Mouse (Mus musculus) hindbrain, embryonic 14.5 days (tissue): Measurements from ENCODE around the gene Exoc3l4. TPM values are rescaled to one million over a fixed set of nuclear protein-coding genes. Genes with fewer than 3 reads are reported as not detected.
A peak's percentile ranks its signal among the peaks of the same experiment; 100 is the strongest.

Experiments used
- ATAC-seq: fragments of 200-750 bp; cut with Nextera tagmentation; 2 replicates; pipeline ENCODE4 v1.8.0; 2017; ENCODE audit warnings: moderate number of reproducible peaks, mild to moderate bottlenecking, moderate TSS enrichment, moderate library complexity; ENCODE audit not compliant: low FRiP score
- DNase-seq: peaks from one replicate; pipeline ENCODE4 v3.0.0-alpha.2; 2015; ENCODE audit warnings: low spot score
- H3K27ac ChIP-seq: fragments of 300-500 bp; sonication (generic); 2 replicates; pipeline ENCODE4 v1.5.1; 2014; ENCODE audit warnings: mild to moderate bottlenecking, moderate library complexity
- H3K27me3 ChIP-seq: fragments of 300-500 bp; sonication (generic); 2 replicates; pipeline ENCODE4 v1.6.1; 2014; ENCODE audit warnings: mild to moderate bottlenecking, low read length, mixed read lengths; ENCODE audit not compliant: control insufficient read depth, insufficient read depth
- H3K36me3 ChIP-seq: fragments of 300-500 bp; sonication (generic); replicated peaks from 2 replicates; pipeline ENCODE4 v1.6.1; 2014; ENCODE audit not compliant: control insufficient read depth, insufficient read depth
- H3K4me1 ChIP-seq: fragments of 300-500 bp; sonication (generic); replicated peaks from 2 replicates; pipeline ENCODE4 v1.6.1; 2014; ENCODE audit warnings: antibody characterized with exemption, low read length, mixed read lengths; ENCODE audit not compliant: control insufficient read depth, insufficient read depth
- H3K4me2 ChIP-seq: fragments of 300-500 bp; sonication (generic); replicated peaks from 2 replicates; pipeline ENCODE4 v1.6.1; 2014; ENCODE audit warnings: mild to moderate bottlenecking, moderate library complexity
- H3K4me3 ChIP-seq: fragments of 300-500 bp; sonication (generic); replicated peaks from 2 replicates; pipeline ENCODE4 v1.5.1; 2014; ENCODE audit warnings: mild to moderate bottlenecking, low read length
- H3K9ac ChIP-seq: fragments of 300-500 bp; sonication (generic); 2 replicates; pipeline ENCODE4 v1.6.1; 2014
- H3K9me3 ChIP-seq: fragments of 300-500 bp; sonication (generic); 2 replicates; pipeline ENCODE4 v1.6.1; 2016; ENCODE audit warnings: low read length; ENCODE audit not compliant: control insufficient read depth
- WGBS: fragments of 180-500 bp; shearing (Covaris S2); extraction: QIAGEN DNeasy Blood & Tissue Kit; methylation state at CpG from one replicate; pipeline ENCODE4 v1.1.7; 2014; 5-methylcytosine and 5-hydroxymethylcytosine counted together
- polyA plus RNA-seq: library from polyadenylated mRNA; unstranded; fragments of >200 nt; fragmentation: Nextera tagmentation; extraction: Ambion mirVana; gene quantifications from 2 replicates; pipeline ENCODE4 v1.2.1, GENCODE M21; 2014

The Exoc3l4 gene
- 1.7 and 1.8 TPM in 2 replicates for polyA plus RNA-seq

- no peak within 1 kb of the TSS for H3K27ac ChIP-seq
- WGBS: 5% methylated on average over 17 of the region's 17 CpGs
- H3K4me1 ChIP-seq: peaks cover 5% of the 10 kb centered on the region; the same call in 1 of the 2 replicates
- no peak within 1 kb of the TSS for H3K4me3 ChIP-seq
- peaks cover 25% of the 10 kb centered on the region for H3K27me3 ChIP-seq
- ATAC-seq (0 out of 2 replicates have a peak, but pooled peaks have one; percentile 4), DNase-seq (peak; percentile 47)
- H3K9ac ChIP-seq: peak within 1 kb of the TSS; percentile 5; the same call in 1 of the 2 replicates
- H3K9me3 ChIP-seq: no peaks in the 10 kb centered on the region
- H3K36me3 ChIP-seq: no peaks in the 10 kb centered on the region
- peak within 1 kb of the TSS; percentile 37 for H3K4me2 ChIP-seq
Observed at GRCm38 (mm10) chr12:111416921-111417779, at the start of gene Exoc3l4. Gene Exoc3l4, plus strand, starts transcription at chr12:111417017.

- H3K9me3 ChIP-seq: no peaks in the 10 kb centered on the region
- no peaks in the 10 kb centered on the region for H3K27me3 ChIP-seq
- no peaks in the 10 kb centered on the region for H3K36me3 ChIP-seq
- ATAC-seq: no peak
- no peak for DNase-seq
- 90% methylated on average over 7 of the region's 7 CpGs for WGBS
- H3K27ac ChIP-seq: no peak overlapping the region
- no peaks in the 10 kb centered on the region; the same call in 1 of the 2 replicates for H3K4me1 ChIP-seq
- H3K4me2 ChIP-seq: no peak overlapping the region
- H3K4me3 ChIP-seq: no peak overlapping the region
- no peak overlapping the region for H3K9ac ChIP-seq
Observed at GRCm38 (mm10) chr12:111367065-111367464, 49.8 kb upstream of the Exoc3l4 start.

- WGBS: 56% methylated on average over 4 of the region's 4 CpGs
- H3K4me1 ChIP-seq: peaks cover 12% of the 10 kb centered on the region; the same call in 1 of the 2 replicates
- ATAC-seq: no peak
Observed at GRCm38 (mm10) chr12:111370249-111370648, 46.6 kb upstream of the Exoc3l4 start.

GRCm38 (mm10) chr12:111371905-111372304, 44.9 kb upstream of the Exoc3l4 start:
- Histone ChIP-seq H3K27me3 (no peaks in the 10 kb centered on the region), H3K36me3 (no peaks in the 10 kb centered on the region), H3K27ac (no peak overlapping the region), H3K4me1 (peaks cover 26% of the 10 kb centered on the region), H3K4me2 (no peak overlapping the region), H3K9ac (no peak overlapping the region), H3K4me3 (no peak overlapping the region), H3K9me3 (no peaks in the 10 kb centered on the region)
- DNase-seq: no peak
- WGBS: 83% methylated on average over 7 of the region's 7 CpGs
- ATAC-seq: no peak

More at GRCm38 (mm10) chr12:111370249-111370648, 46.6 kb upstream of the Exoc3l4 start:
- Histone ChIP-seq H3K4me2 (no peak overlapping the region), H3K36me3 (no peaks in the 10 kb centered on the region), H3K9me3 (no peaks in the 10 kb centered on the region), H3K9ac (no peak overlapping the region), H3K27me3 (no peaks in the 10 kb centered on the region), H3K4me3 (no peak overlapping the region), H3K27ac (no peak overlapping the region)
- no peak for DNase-seq

- Histone ChIP-seq H3K4me2 (no peak overlapping the region), H3K27ac (no peak overlapping the region), H3K9me3 (no peaks in the 10 kb centered on the region), H3K4me3 (no peak overlapping the region), H3K9ac (no peak overlapping the region), H3K4me1 (peaks cover 26% of the 10 kb centered on the region), H3K27me3 (no peaks in the 10 kb centered on the region), H3K36me3 (no peaks in the 10 kb centered on the region)
- ATAC-seq (no peak), DNase-seq (no peak)
- 72% methylated on average over 6 of the region's 6 CpGs for WGBS
Observed at GRCm38 (mm10) chr12:111373411-111373810, 43.4 kb upstream of the Exoc3l4 start.

- 84% methylated on average over 10 of the region's 10 CpGs for WGBS
- Histone ChIP-seq H3K9me3 (no peaks in the 10 kb centered on the region), H3K4me1 (peaks cover 26% of the 10 kb centered on the region), H3K4me3 (no peak overlapping the region), H3K36me3 (no peaks in the 10 kb centered on the region), H3K27me3 (no peaks in the 10 kb centered on the region), H3K27ac (no peak overlapping the region), H3K4me2 (peak overlapping the region; percentile 88), H3K9ac (no peak overlapping the region)
- ATAC-seq: no peak
- no peak for DNase-seq
Observed at GRCm38 (mm10) chr12:111374727-111375126, 42.1 kb upstream of the Exoc3l4 start.

GRCm38 (mm10) chr12:111375559-111375958, 41.3 kb upstream of the Exoc3l4 start:
- H3K4me3 ChIP-seq: peak overlapping the region; percentile 50
- whole genome bisulfite sequencing: 66% methylated on average over 12 of the region's 12 CpGs
- no peaks in the 10 kb centered on the region for H3K27me3 ChIP-seq
- H3K4me2 ChIP-seq: peak overlapping the region; percentile 88
- H3K27ac ChIP-seq: no peak overlapping the region
- peaks cover 26% of the 10 kb centered on the region for H3K4me1 ChIP-seq
- no peak for ATAC-seq
- H3K9ac ChIP-seq: peak overlapping the region; percentile 69
- no peaks in the 10 kb centered on the region for H3K9me3 ChIP-seq
- H3K36me3 ChIP-seq: no peaks in the 10 kb centered on the region
- no peak for DNase-seq

GRCm38 (mm10) chr12:111376053-111376452, 40.8 kb upstream of the Exoc3l4 start:
- Histone ChIP-seq H3K9me3 (no peaks in the 10 kb centered on the region), H3K27ac (no peak overlapping the region), H3K4me1 (peaks cover 26% of the 10 kb centered on the region), H3K27me3 (no peaks in the 10 kb centered on the region), H3K4me3 (peak overlapping the region; percentile 50), H3K9ac (peak overlapping the region; percentile 69), H3K4me2 (peak overlapping the region; percentile 88), H3K36me3 (no peaks in the 10 kb centered on the region)
- DNase-seq (no peak), ATAC-seq (no peak)
- WGBS: 40% methylated on average over 6 of the region's 6 CpGs

GRCm38 (mm10) chr12:111376826-111377331, 39.9 kb upstream of the Exoc3l4 start:
- Histone ChIP-seq H3K36me3 (no peaks in the 10 kb centered on the region), H3K9ac (peak overlapping the region; percentile 69), H3K9me3 (no peaks in the 10 kb centered on the region), H3K27me3 (no peaks in the 10 kb centered on the region), H3K4me3 (peak overlapping the region; percentile 50), H3K4me1 (peaks cover 26% of the 10 kb centered on the region), H3K27ac (peak overlapping the region; percentile 95), H3K4me2 (peak overlapping the region; percentile 88)
- under 1% methylated on average over 45 of the region's 49 CpGs for WGBS
- no peak for DNase-seq
- ATAC-seq: no peak; the same call in 1 of the 2 replicates
